Mouse (Mus musculus): ENCODE measurements around the gene Wdfy3. TPM values are rescaled to one million over a fixed set of nuclear protein-coding genes. Genes with fewer than 3 reads are reported as not detected.
A peak's percentile ranks its signal among the peaks of the same experiment; 100 is the strongest.

Wdfy3 gene
- polyA plus RNA-seq, 2 experiments, result 3.8 to 5.0 TPM

DNA sequence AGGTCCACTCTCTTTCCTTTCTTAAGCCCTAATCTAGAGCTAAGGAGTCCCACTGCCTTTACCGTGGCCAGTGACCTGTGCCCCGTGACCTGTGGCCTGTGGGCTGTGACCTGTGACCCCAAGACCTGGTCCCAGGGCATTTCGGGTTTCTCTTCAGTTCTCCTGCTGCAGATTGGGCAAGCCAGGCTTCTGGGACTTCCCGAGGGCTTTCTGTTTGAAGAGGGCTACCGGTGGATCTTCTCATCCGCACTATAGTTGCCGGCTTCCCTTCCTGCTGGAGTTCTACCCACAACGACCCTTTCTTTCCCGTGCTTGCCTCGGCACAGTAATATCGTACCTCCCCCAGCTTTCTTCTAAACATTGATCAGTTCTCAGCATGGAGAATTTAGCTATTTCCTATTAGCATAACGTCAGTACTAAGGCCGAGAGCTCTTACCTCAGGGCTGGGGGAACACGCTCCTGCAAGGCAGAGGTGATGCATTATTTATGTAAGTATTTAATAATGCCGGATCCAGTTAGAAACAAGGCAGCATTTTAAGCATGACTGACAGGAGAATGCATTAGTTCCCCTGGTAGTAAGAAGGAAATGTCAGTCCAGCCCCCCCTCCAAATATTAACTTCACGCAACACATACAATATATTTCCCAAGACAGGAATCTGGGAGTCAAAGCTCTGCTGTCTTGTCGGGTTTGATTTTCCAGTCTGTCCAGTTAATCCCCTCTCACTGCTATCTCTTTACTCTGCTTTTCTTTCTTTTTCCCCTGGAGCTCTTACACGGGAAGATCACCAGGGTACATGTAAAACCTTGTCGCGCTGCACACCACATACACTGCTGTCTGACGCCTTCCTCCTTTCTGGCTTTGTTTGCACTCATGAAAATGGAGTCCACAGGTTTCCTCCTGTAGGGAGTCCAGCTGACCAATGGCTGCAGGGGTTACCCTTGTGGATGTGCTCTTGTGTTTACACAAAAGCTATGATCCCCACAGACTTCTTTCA, 30.8 kb upstream of the Wdfy3 start:
- 64% methylated on average over 21 of the region's 21 CpGs for WGBS (ENCODE audit: insufficient replicate concordance)
- Histone ChIP-seq H3K9me3 (ENCODE audit: control insufficient read depth, low read length) (no peaks in the 10 kb centered on the region), H3K4me3 (ENCODE audit: insufficient read depth in 1 of 2, low read depth in 2 of 2, low read length in 2 of 2) (no peak overlapping the region), H3K4me2 (ENCODE audit: low read depth) (no peak overlapping the region), H3K9ac (replicated peaks) (no peak overlapping the region), H3K27ac (no peak overlapping the region), H3K36me3 (replicated peaks; ENCODE audit: control insufficient read depth, insufficient read depth, low read depth) (no peaks in the 10 kb centered on the region), H3K4me1 (replicated peaks; ENCODE audit: control insufficient read depth in 2 of 2, insufficient read depth in 2 of 2, low read length in 1 of 2) (no peaks in the 10 kb centered on the region), H3K27me3 (ENCODE audit: control insufficient read depth, insufficient read depth, low read length) (no peaks in the 10 kb centered on the region)
- no peak for TF ChIP-seq CTCF (IDR thresholded peaks at IDR 0.05; ENCODE audit: low read depth)
- no peak for TF ChIP-seq EP300 (IDR thresholded peaks at IDR 0.05; ENCODE audit: low read depth)
- ATAC-seq (ENCODE audit: insufficient read depth), result no peak
- DNase-seq (ENCODE audit: low read depth in 3 of 3, low spot score in 3 of 3), result no peak

DNA sequence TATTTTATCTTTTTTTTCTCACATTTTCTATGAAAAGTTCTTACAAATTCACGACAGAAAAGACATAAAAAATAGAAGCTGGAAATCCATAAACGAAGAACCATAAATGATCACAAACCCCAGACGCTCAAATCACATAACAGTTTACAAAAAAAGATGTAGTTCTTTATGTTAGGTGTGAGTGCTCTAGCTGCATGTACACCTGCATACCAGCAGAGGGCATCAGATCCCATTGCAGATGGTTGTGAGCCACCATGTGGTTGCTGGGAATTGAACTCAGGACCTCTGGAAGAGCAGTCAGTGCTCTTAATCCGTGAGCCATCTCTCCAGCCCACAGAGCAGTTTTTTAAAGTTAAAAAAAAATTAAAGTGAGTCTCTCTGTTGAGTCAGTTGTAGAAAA, 25.9 kb upstream of the Wdfy3 start:
- no peaks in the 10 kb centered on the region for H3K27me3 ChIP-seq (ENCODE audit: control insufficient read depth, insufficient read depth, low read length)
- DNase-seq (ENCODE audit: low read depth in 3 of 3, low spot score in 3 of 3) (no peak), ATAC-seq (ENCODE audit: insufficient read depth) (no peak)
- peak; percentile 50 for TF ChIP-seq CTCF (IDR thresholded peaks at IDR 0.05; ENCODE audit: low read depth)
- no peak for TF ChIP-seq EP300 (IDR thresholded peaks at IDR 0.05; ENCODE audit: low read depth)
- no peaks in the 10 kb centered on the region for H3K9me3 ChIP-seq (ENCODE audit: control insufficient read depth, low read length)
- no peaks in the 10 kb centered on the region for H3K36me3 ChIP-seq (replicated peaks; ENCODE audit: control insufficient read depth, insufficient read depth, low read depth)
- no peak overlapping the region for H3K4me3 ChIP-seq (ENCODE audit: insufficient read depth in 1 of 2, low read depth in 2 of 2, low read length in 2 of 2)
- H3K4me2 ChIP-seq (ENCODE audit: low read depth), result no peak overlapping the region
- no peaks in the 10 kb centered on the region for H3K4me1 ChIP-seq (replicated peaks; ENCODE audit: control insufficient read depth in 2 of 2, insufficient read depth in 2 of 2, low read length in 1 of 2)
- no peak overlapping the region for H3K9ac ChIP-seq (replicated peaks)
- 69% methylated on average over 4 of the region's 4 CpGs for WGBS (ENCODE audit: insufficient replicate concordance)
- H3K27ac ChIP-seq, result no peak overlapping the region

DNA sequence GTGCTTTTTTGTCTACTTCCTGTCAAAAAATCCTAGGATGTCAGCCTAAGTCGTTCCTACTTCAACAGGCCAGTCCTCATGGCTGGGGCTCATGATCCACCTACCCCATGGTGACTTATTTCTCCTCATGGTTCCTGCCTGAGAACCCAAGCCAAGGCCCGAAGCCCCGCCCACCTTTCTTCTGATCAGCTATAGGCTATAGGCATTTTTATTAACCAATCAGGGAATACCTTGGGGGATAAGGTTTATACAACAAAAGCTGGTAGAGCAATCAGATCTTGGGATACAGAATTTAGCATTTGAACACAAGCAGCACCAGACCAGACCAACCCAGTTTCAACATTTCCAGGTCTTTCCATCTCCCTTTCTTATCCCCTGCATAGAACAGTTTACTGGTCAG, 21.0 kb upstream of the Wdfy3 start:
- ATAC-seq (ENCODE audit: insufficient read depth) (no peak), DNase-seq (ENCODE audit: low read depth in 3 of 3, low spot score in 3 of 3) (no peak)
- Histone ChIP-seq H3K27me3 (ENCODE audit: control insufficient read depth, insufficient read depth, low read length) (no peaks in the 10 kb centered on the region), H3K4me2 (ENCODE audit: low read depth) (no peak overlapping the region), H3K9me3 (ENCODE audit: control insufficient read depth, low read length) (no peaks in the 10 kb centered on the region), H3K27ac (no peak overlapping the region), H3K4me1 (replicated peaks; ENCODE audit: control insufficient read depth in 2 of 2, insufficient read depth in 2 of 2, low read length in 1 of 2) (no peaks in the 10 kb centered on the region), H3K9ac (replicated peaks) (no peak overlapping the region), H3K36me3 (replicated peaks; ENCODE audit: control insufficient read depth, insufficient read depth, low read depth) (no peaks in the 10 kb centered on the region), H3K4me3 (ENCODE audit: insufficient read depth in 1 of 2, low read depth in 2 of 2, low read length in 2 of 2) (no peak overlapping the region)
- WGBS (ENCODE audit: insufficient replicate concordance), result 58% methylated on average over 3 of the region's 3 CpGs
- TF ChIP-seq EP300 (IDR thresholded peaks at IDR 0.05; ENCODE audit: low read depth) (no peak), CTCF (IDR thresholded peaks at IDR 0.05; ENCODE audit: low read depth) (no peak)

DNA sequence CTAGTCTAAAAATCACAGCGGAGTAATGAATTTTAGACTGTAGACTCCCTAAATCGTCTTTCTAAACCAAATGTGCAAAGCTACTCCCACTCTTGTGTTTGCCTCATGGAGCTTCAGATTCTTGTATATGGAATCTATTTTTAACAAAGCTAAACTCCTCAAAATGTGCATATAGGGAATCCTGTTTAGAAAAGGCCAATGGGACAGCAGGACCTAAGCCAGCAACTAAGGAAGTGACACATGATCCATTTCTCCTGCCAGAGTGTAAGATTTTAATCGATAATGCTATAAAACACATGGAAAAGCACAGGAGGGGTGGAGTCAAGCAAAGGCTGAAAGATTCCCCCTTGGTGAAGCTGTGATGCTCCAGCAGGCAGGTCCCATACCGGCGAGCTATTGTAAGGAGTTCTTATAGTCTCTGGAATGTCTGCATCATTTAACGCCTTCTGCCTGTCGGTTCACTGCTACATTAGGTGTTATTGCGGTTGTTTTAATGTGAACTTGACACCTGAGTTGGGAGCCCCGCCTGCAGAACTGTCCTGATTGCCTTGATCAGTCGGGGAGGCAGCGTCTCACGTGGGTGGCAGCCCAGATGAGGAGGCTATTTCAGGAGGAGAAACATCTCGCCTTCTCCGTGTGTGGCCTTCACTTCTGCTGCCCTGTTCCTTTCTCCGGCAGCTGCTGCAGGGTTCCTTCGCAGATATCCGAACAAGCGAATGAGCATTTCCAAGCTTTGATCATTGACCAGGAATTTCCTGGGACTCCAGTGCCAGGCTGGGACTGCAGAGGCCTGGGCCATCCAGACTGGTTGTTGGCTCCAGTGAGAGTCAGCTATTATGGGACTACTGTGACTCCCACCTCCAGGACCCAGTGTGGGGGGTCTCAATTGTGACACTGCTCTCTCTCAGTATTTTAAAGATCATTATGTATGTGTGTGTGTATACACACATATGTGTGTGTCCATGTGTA, 15.3 kb upstream of the Wdfy3 start:
- no peaks in the 10 kb centered on the region for H3K4me1 ChIP-seq (replicated peaks; ENCODE audit: control insufficient read depth in 2 of 2, insufficient read depth in 2 of 2, low read length in 1 of 2)
- H3K9me3 ChIP-seq (ENCODE audit: control insufficient read depth, low read length), result no peaks in the 10 kb centered on the region
- H3K36me3 ChIP-seq (replicated peaks; ENCODE audit: control insufficient read depth, insufficient read depth, low read depth), result no peaks in the 10 kb centered on the region
- DNase-seq (ENCODE audit: low read depth in 3 of 3, low spot score in 3 of 3) (no peak), ATAC-seq (ENCODE audit: insufficient read depth) (no peak)
- TF ChIP-seq EP300 (IDR thresholded peaks at IDR 0.05; ENCODE audit: low read depth) (no peak), CTCF (IDR thresholded peaks at IDR 0.05; ENCODE audit: low read depth) (no peak)
- H3K27ac ChIP-seq, result no peak overlapping the region
- no peak overlapping the region for H3K4me2 ChIP-seq (ENCODE audit: low read depth)
- no peaks in the 10 kb centered on the region for H3K27me3 ChIP-seq (ENCODE audit: control insufficient read depth, insufficient read depth, low read length)
- 42% methylated on average over 18 of the region's 18 CpGs for WGBS (ENCODE audit: insufficient replicate concordance)
- H3K4me3 ChIP-seq (ENCODE audit: insufficient read depth in 1 of 2, low read depth in 2 of 2, low read length in 2 of 2), result no peak overlapping the region
- H3K9ac ChIP-seq (replicated peaks), result no peak overlapping the region
